Mouse (Mus musculus): ENCODE measurements at regions not wholly inside any gene's neighbourhood (a gene's known extent, or its start where the extent isn't known, plus 50 kb on each side); places are given as distances from the start of the nearest gene placed in this dataset.

- Histone ChIP-seq H3K9ac (no peak overlapping the region), H3K4me3 (no peak overlapping the region), H3K36me3 (no peaks in the 10 kb centered on the region), H3K9me3 (no peaks in the 10 kb centered on the region), H3K27ac (replicated peaks) (no peak overlapping the region), H3K4me2 (no peak overlapping the region), H3K27me3 (no peaks in the 10 kb centered on the region), H3K4me1 (replicated peaks) (no peaks in the 10 kb centered on the region)
- ATAC-seq (ENCODE audit: low FRiP score, low read depth): no peak
- 51% methylated on average over 2 of the region's 2 CpGs for WGBS
These were observed 376.9 kb upstream of the Luzp2 start for GRCm38 (mm10) chr7:54458386-54458785.

GRCm38 (mm10) chr7:54491254-54491653 lies 344.0 kb upstream of the Luzp2 start:
- Histone ChIP-seq H3K9ac (no peak overlapping the region), H3K4me2 (no peak overlapping the region), H3K27ac (replicated peaks) (no peak overlapping the region), H3K9me3 (no peaks in the 10 kb centered on the region), H3K4me3 (no peak overlapping the region), H3K36me3 (no peaks in the 10 kb centered on the region), H3K27me3 (no peaks in the 10 kb centered on the region), H3K4me1 (replicated peaks) (no peaks in the 10 kb centered on the region)
- 82% methylated on average over 1 of the region's 1 CpGs for WGBS
- ATAC-seq (ENCODE audit: low FRiP score, low read depth): no peak

- Histone ChIP-seq H3K27ac (replicated peaks) (no peak overlapping the region), H3K4me3 (no peak overlapping the region), H3K9me3 (no peaks in the 10 kb centered on the region), H3K36me3 (no peaks in the 10 kb centered on the region), H3K4me2 (no peak overlapping the region), H3K9ac (no peak overlapping the region), H3K27me3 (no peaks in the 10 kb centered on the region), H3K4me1 (replicated peaks) (no peaks in the 10 kb centered on the region)
- ATAC-seq (ENCODE audit: low FRiP score, low read depth): peak; percentile 38; the same call in 1 of the 2 replicates
These were observed 330.1 kb upstream of the Luzp2 start for GRCm38 (mm10) chr7:54505235-54505634.

GRCm38 (mm10) chr7:54507006-54507405 lies 328.3 kb upstream of the Luzp2 start:
- Histone ChIP-seq H3K9ac (no peak overlapping the region), H3K4me2 (no peak overlapping the region), H3K27me3 (no peaks in the 10 kb centered on the region), H3K36me3 (no peaks in the 10 kb centered on the region), H3K9me3 (no peaks in the 10 kb centered on the region), H3K4me1 (replicated peaks) (no peaks in the 10 kb centered on the region), H3K27ac (replicated peaks) (no peak overlapping the region), H3K4me3 (no peak overlapping the region)
- no peak for ATAC-seq (ENCODE audit: low FRiP score, low read depth)
- WGBS: 55% methylated on average over 2 of the region's 2 CpGs

- 51% methylated on average over 7 of the region's 7 CpGs for WGBS
- no peaks in the 10 kb centered on the region for H3K36me3 ChIP-seq
- no peak for ATAC-seq (ENCODE audit: low FRiP score, low read depth)
- no peaks in the 10 kb centered on the region for H3K27me3 ChIP-seq
- no peaks in the 10 kb centered on the region for H3K4me1 ChIP-seq (replicated peaks)
- H3K9ac ChIP-seq: no peak overlapping the region
- no peaks in the 10 kb centered on the region for H3K9me3 ChIP-seq
- no peak overlapping the region for H3K4me2 ChIP-seq
- no peak overlapping the region for H3K4me3 ChIP-seq
- no peak overlapping the region for H3K27ac ChIP-seq (replicated peaks)
These were observed 299.6 kb upstream of the Luzp2 start for GRCm38 (mm10) chr7:54535693-54536092.

DNA sequence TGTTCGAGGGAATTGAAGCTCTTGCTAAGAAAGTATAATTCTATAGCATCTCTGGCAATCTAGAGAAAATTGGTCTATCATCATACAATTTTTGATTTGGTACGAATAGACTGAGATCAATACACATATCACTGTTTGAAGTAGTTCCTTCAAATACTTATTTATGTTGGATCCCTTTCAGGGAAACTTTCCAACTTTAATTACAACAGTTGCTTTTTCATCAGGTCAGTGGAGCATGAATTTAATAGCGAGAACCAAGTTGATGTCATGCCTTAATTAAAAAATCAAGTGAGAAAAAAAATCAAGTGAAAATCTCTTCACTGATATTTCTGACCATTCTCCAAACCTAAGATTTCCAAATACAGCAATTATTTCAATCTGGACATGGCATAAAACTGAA lies 277.9 kb upstream of the Luzp2 start:
- no peaks in the 10 kb centered on the region for H3K36me3 ChIP-seq
- 75% methylated on average over 3 of the region's 3 CpGs for WGBS
- H3K9ac ChIP-seq: no peak overlapping the region
- ATAC-seq (ENCODE audit: low FRiP score, low read depth): no peak
- H3K27me3 ChIP-seq: no peaks in the 10 kb centered on the region
- no peak overlapping the region for H3K4me2 ChIP-seq
- H3K27ac ChIP-seq (replicated peaks): no peak overlapping the region
- H3K4me1 ChIP-seq (replicated peaks): no peaks in the 10 kb centered on the region
- no peak overlapping the region for H3K4me3 ChIP-seq
- no peaks in the 10 kb centered on the region for H3K9me3 ChIP-seq

GRCm38 (mm10) chr7:54565569-54566179 lies 269.6 kb upstream of the Luzp2 start:
- 40% methylated on average over 3 of the region's 3 CpGs for WGBS
- Histone ChIP-seq H3K4me2 (no peak overlapping the region), H3K4me3 (no peak overlapping the region), H3K9ac (no peak overlapping the region), H3K27ac (replicated peaks) (no peak overlapping the region), H3K4me1 (replicated peaks) (no peaks in the 10 kb centered on the region), H3K27me3 (no peaks in the 10 kb centered on the region), H3K36me3 (no peaks in the 10 kb centered on the region), H3K9me3 (no peaks in the 10 kb centered on the region)
- ATAC-seq (ENCODE audit: low FRiP score, low read depth): peak; percentile 51; the same call in 1 of the 2 replicates

DNA sequence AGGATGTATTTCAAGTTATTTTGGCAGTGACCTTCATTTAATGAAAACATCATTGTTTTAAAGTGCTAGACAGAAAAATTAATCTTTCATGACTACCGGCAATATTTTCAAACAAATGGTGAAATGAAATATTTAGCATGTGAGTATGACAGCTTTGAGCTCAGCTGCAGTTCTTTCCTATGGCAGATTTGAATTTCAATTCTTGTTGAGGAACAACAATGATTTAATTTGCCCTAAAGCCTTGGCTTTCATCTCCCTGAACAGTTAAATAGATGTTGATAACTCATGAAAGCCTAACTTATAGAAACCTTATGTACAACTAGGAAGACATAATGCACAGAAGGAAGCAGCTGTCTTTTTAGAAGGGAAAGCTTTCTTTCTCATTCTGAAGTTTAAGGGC lies 235.5 kb upstream of the Luzp2 start:
- H3K27ac ChIP-seq (replicated peaks): no peak overlapping the region
- WGBS: 66% methylated on average over 1 of the region's 1 CpGs
- H3K9ac ChIP-seq: no peak overlapping the region
- no peak overlapping the region for H3K4me3 ChIP-seq
- H3K4me2 ChIP-seq: no peak overlapping the region
- no peaks in the 10 kb centered on the region for H3K27me3 ChIP-seq
- no peak for ATAC-seq (ENCODE audit: low FRiP score, low read depth)
- H3K36me3 ChIP-seq: no peaks in the 10 kb centered on the region
- no peaks in the 10 kb centered on the region for H3K9me3 ChIP-seq
- no peaks in the 10 kb centered on the region for H3K4me1 ChIP-seq (replicated peaks)

DNA sequence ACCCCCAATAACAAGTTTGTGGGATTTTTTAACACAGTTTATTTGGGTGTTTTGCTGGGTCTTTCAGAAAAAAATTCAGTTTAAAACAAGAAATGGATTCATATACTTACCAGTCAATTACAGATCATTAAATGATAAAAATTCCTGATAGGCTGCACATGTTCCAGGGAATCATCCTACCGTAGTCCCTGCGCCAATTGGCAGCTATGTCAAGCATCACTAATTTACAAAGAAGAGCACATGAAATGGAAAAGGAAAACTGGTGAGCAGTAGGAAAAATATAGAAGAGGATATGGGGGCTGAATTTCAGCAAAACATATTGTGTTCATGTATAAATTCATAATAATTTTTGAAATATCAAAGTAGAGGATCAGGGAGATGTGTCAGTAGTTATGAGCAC lies 212.9 kb upstream of the Luzp2 start:
- Histone ChIP-seq H3K27ac (replicated peaks) (no peak overlapping the region), H3K4me3 (no peak overlapping the region), H3K27me3 (no peaks in the 10 kb centered on the region), H3K9ac (no peak overlapping the region), H3K4me1 (replicated peaks) (no peaks in the 10 kb centered on the region), H3K9me3 (no peaks in the 10 kb centered on the region), H3K36me3 (no peaks in the 10 kb centered on the region), H3K4me2 (no peak overlapping the region)
- ATAC-seq (ENCODE audit: low FRiP score, low read depth): no peak
- 81% methylated on average over 2 of the region's 2 CpGs for WGBS

- Histone ChIP-seq H3K27me3 (no peaks in the 10 kb centered on the region), H3K4me1 (replicated peaks) (no peaks in the 10 kb centered on the region), H3K9me3 (no peaks in the 10 kb centered on the region), H3K9ac (no peak overlapping the region), H3K4me2 (no peak overlapping the region), H3K4me3 (no peak overlapping the region), H3K27ac (replicated peaks) (no peak overlapping the region; the same call in 1 of the 2 replicates), H3K36me3 (no peaks in the 10 kb centered on the region)
- ATAC-seq (ENCODE audit: low FRiP score, low read depth): no peak; the same call in 1 of the 2 replicates
- 70% methylated on average over 6 of the region's 6 CpGs for WGBS
These were observed 201.4 kb upstream of the Luzp2 start for GRCm38 (mm10) chr7:54633930-54634329.

GRCm38 (mm10) chr7:54634348-54635035 lies 200.8 kb upstream of the Luzp2 start:
- 87% methylated on average over 10 of the region's 10 CpGs for WGBS
- Histone ChIP-seq H3K4me2 (no peak overlapping the region), H3K9me3 (no peaks in the 10 kb centered on the region), H3K9ac (no peak overlapping the region), H3K27me3 (no peaks in the 10 kb centered on the region), H3K27ac (replicated peaks) (no peak overlapping the region), H3K4me3 (no peak overlapping the region), H3K36me3 (no peaks in the 10 kb centered on the region), H3K4me1 (replicated peaks) (no peaks in the 10 kb centered on the region)
- no peak for ATAC-seq (ENCODE audit: low FRiP score, low read depth)

DNA sequence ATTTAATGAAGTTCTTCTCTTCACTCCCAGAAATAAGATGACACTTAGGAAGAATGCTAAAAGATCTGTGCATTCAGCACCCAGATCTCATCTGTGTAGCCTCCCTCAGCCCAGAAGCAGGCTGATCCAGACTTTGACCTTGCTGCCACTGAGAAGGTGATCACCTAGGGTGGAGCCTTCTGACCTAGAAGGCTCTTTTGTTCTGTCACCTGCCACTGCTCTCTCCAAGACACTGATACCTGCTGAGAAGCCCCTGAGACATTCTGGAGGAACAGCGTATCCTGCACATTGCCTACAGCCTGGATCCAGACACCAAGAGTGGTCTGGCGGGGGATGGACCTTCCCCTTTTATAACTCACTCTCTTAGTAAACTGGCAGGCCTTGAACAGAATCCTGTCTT lies 190.0 kb upstream of the Luzp2 start:
- Histone ChIP-seq H3K27me3 (no peaks in the 10 kb centered on the region), H3K9me3 (no peaks in the 10 kb centered on the region), H3K27ac (replicated peaks) (no peak overlapping the region), H3K36me3 (no peaks in the 10 kb centered on the region), H3K9ac (no peak overlapping the region), H3K4me2 (no peak overlapping the region), H3K4me3 (no peak overlapping the region), H3K4me1 (replicated peaks) (peaks cover 8% of the 10 kb centered on the region; the same call in 1 of the 2 replicates)
- WGBS: 85% methylated on average over 2 of the region's 2 CpGs
- no peak for ATAC-seq (ENCODE audit: low FRiP score, low read depth)

DNA sequence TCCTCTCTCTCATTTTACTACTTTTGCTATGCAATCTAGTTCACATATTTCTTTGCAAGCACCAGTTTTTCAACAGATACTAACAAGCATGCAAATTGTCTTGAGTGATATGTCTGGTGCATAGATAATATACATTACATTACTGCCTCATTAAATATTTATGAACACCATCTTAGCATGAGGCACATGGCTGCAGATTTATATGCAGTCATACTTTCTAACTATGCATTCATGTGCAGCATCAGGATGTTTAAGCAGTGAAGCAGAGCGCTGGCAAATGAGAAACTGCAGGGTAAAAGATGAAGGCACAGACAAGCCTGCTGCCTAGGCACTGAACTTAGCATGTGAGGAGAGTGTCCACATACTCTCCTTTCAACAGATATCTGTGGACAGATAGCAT lies 186.3 kb upstream of the Luzp2 start:
- no peaks in the 10 kb centered on the region for H3K9me3 ChIP-seq
- ATAC-seq (ENCODE audit: low FRiP score, low read depth): 0 out of 2 replicates have a peak, but pooled peaks have one; percentile 30
- H3K36me3 ChIP-seq: no peaks in the 10 kb centered on the region
- no peak overlapping the region for H3K27ac ChIP-seq (replicated peaks)
- peaks cover 8% of the 10 kb centered on the region; the same call in 1 of the 2 replicates for H3K4me1 ChIP-seq (replicated peaks)
- no peak overlapping the region for H3K4me2 ChIP-seq
- 42% methylated on average over 1 of the region's 1 CpGs for WGBS
- H3K4me3 ChIP-seq: no peak overlapping the region
- H3K27me3 ChIP-seq: no peaks in the 10 kb centered on the region
- H3K9ac ChIP-seq: no peak overlapping the region

All from hindbrain, embryonic 15.5 days (tissue).